Mouse (Mus musculus): ENCODE data around the gene Ehbp1.

Gene Ehbp1

DNA sequence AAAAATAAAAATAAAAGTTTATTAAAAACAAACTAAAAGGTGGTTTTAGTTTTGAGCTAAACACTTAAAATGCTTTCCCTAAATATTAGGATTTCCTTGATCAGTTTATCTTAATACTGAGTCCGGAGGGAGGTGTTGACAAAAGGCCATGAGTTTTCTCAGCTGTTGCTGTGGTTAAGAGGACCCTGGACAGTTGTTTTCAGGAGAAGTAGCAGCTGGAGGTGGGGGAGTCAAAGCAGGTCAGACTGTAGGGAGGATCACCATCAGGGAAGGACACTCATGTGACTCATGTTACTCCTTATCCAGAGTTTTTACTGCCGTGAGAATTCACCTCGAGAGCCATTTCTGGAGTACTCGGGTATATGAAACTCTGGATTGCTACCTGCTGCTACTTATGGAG, 280.4 kb downstream of the Ehbp1 start:
- no peak for DNase-seq (ENCODE audit: low read depth, low spot score)

DNA sequence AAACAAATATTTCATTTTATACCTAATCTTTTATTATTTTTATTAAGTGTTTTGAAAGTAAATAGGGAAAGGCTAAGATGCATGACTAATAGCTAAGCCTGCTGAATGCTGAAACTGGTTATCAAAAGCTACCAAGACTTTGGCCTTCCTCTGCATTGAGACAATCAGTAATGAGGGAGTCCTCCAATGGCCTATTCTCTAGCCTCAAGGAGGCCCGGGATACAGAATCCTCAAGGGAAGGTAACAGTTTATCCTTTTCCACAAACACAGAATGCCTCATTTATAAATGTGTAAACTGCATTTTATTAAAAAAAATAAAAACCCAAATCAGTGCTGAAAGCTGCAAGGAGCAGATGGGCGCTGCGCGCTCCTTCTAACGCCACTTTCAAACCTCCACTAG, 284.6 kb downstream of the Ehbp1 start:
- no peak for DNase-seq (ENCODE audit: low read depth, low spot score)

DNA sequence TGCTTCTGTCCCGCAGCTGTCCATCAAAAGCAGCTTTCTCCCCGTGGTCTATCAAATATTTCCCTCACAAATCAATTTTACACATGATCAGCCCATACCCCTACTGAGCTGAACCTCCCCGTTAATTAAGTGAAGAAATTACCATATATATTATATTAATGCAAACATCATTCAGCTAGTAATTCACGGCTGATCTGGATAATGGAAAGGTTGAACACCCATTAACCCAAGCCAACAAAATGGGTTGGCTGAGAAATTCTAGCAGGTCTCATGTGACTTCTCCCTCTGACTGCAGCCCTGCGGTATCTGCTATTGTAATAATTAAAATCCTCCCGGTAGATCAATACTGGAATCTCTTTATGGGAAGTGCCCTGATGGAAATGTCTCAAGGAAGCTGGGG, 286.2 kb downstream of the Ehbp1 start:
- no peak for DNase-seq (ENCODE audit: low read depth, low spot score)

GRCm38 (mm10) chr11:22053034-22053668, 288.9 kb downstream of the Ehbp1 start:
- DNase-seq (ENCODE audit: low read depth, low spot score): no peak

DNA sequence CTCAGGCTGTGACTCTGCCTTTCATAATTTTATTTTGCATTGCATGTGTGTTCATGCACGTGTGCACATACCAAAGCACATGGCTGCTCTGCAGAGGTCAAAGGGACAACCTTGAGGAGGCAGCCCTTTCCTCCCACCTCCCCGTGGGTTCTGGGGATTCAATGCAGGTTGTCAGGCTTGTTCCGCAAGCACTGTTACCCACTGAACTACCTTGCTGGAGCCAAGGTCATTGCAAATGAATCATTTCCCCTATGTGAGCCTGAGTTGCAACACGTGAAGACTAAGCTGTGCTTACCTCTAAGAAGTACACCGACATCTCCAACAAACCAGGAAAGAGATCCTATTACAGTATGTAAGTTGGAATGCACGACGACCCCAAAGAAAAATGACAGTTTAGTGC, 291.2 kb downstream of the Ehbp1 start:
- DNase-seq (ENCODE audit: low read depth, low spot score): no peak

DNA sequence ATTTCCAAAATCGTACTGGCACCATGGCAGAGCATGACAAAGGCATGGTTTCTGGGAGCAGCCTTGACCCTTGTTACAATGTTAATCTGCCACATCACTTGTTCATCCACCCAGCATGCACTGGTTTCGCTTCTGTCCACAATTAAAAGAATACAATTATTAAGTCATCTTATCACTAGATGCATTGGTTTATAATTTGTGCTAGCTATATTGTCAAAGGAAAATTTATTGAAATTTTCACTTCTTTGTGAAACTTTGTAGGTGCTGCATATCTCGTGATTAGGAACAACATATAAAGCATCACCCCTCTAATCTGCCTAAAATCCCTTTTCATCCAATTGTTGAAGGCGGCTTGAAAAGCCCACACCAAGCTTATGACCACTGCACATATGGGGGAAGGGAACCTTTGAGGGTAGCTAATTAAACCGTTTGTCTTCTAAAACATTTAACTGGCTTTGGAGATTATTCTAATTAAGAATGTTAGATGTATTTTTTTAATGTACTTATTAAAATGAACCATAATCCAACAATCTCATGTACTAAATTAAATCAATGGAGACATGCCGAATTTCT, 302.2 kb downstream of the Ehbp1 start:
- DNase-seq (ENCODE audit: low read depth, low spot score): no peak

GRCm38 (mm10) chr11:22034564-22035105, 307.5 kb downstream of the Ehbp1 start:
- no peak for DNase-seq (ENCODE audit: low read depth, low spot score)

- no peak for DNase-seq (ENCODE audit: low read depth, low spot score)
These were observed 308.5 kb downstream of the Ehbp1 start for GRCm38 (mm10) chr11:22033582-22033981.

GRCm38 (mm10) chr11:22020602-22021001, 321.5 kb downstream of the Ehbp1 start:
- DNase-seq (ENCODE audit: low read depth, low spot score): no peak

- DNase-seq (ENCODE audit: low read depth, low spot score): no peak
These were observed 324.6 kb downstream of the Ehbp1 start for GRCm38 (mm10) chr11:22017444-22017843.

DNA sequence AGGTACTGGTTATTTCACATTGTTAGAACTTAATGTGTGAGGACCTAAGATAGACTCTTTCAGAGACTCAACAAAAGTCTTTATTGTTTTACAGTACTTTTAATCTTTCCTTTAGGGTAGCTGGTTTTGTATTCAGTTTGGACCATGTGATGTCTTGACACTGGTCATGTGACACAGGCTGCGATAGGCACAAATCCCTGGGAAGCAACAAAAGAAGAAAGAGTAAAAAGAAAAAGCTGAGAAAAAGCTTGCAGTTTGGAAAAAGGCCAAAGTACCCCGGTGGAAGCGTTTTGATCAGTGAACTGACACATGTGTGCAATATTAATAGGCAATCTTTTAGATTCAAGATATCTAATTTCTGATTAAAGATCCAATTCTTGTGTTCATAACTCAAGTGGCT, 325.8 kb downstream of the Ehbp1 start:
- no peak for DNase-seq (ENCODE audit: low read depth, low spot score)

DNA sequence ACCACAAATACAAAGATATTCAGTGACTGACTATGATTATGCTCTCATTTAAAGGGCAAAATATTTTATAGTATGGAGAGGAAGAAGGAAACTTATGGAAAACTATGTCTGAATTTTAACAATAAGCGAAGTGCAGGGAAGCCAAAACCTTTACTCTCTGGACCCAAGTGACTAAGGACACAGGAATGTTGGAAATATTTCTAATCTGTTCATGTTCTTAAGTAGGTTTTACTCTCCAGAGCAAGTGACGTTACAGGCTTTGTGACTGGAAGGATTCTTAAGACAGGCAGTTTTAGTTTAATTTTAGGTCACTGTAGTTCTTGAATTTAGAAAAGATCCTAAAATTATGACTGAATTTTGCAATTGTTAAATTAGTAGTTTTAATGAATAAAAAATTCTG, 333.3 kb downstream of the Ehbp1 start:
- DNase-seq (ENCODE audit: low read depth, low spot score): no peak

GRCm38 (mm10) chr11:22008129-22008596, 333.9 kb downstream of the Ehbp1 start:
- DNase-seq (ENCODE audit: low read depth, low spot score): no peak

DNA sequence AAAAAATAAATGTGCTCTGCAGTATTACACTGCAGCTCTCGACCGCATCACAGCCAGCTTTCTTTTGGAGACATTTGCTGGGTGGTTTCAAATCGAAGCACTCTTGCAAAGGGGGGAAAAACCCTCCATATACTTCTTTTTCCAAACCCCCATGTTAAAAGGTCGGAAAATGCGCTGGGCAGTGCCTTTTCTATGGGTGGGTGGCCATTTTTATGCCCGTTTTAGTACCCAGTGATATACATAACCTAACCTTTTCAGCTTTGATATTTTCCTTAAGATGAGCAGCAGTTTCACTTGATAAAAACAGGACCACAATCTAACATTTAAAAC, 334.3 kb downstream of the Ehbp1 start:
- no peak for DNase-seq (ENCODE audit: low read depth, low spot score)

DNA sequence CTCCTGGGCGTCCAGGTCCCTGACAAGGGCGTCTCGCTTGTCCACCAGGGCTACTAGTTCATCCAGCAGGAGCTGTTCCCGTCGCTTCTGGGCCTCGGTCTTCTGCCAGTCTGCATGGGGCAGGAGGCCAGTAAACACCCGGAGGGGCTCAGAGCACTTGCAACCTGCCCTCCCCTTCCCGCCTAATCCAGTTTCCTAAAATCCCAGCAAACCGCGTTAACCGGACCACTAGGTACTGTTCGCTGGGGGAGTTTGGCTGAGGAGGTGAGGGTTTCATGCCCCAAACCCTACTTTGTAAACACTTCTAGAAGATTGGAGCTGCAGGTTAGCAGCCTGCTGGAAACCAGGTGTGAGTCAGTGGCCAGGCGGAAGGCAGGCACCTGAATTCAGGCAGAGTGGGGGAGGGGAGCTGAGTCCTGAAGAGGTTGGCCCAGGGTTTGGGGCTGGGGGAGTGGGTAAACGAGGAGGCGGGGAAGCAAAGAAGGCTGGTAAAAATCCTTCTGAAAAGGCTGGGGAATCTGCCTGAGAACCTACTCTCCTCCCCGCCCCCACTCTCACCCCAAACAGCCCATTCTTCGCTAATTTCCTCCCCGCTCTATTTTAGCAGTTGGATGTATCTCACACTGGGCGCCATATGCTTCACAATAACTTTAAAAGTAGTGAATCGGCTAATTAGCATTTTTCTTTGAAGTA, 334.9 kb downstream of the Ehbp1 start:
- no peak for DNase-seq (ENCODE audit: low read depth, low spot score)

DNA sequence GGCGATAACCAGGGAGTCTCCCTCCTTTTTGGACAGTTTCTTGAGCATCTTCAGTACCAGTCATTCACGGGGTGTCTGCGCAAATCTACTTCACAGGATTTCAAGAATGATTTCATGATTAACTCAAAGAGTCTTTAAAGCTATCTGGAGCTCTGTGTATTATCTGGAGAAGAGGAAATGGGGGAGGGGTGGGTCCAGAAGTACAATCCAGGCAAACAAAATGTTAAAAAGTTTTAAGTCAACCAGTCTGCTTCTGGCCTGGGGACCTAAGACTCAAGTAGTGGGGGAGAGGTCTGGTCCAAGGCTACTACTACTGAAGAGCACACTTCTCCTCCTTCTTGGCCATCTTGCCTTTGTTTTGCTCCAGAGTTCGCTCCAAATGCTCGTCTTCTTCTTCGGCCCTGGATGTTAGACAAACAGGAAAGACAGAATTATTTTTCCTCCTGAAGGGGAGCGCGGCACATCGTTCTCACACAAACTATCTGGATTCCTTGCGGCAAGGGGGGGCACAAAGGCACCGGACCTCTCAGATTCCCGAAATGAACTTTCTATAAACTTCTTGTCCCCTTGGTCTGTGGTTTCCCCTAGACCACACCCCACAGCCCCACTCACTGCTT, 335.5 kb downstream of the Ehbp1 start:
- no peak for DNase-seq (ENCODE audit: low read depth, low spot score)

DNA sequence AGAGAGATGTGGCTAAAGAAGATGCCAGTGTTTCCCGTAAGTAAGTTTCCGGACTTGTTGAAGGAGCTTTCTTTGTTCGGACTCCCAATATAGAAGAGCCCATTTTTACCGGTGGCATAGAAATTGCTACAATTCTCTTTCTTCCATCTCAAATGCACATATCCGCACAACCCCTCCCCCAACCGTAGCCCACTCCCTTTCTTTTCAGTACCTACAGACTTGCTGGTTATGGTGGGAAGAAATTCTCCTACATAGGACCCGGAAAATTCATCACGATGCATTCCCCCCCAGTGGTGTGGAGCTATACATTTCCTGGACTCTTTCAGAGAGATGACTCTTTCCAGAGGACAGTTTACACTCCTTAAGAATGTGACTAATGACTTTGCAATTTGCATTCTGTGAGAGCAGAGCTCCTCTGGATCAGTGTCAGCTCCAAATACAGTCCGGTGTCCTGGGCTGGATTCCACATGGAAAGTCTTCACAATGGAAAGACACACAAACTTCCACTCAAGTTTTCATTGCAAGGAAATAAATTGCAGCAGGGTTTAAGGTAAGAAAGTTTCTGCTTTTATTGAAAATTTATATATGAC, 336.7 kb downstream of the Ehbp1 start:
- DNase-seq (ENCODE audit: low read depth, low spot score): no peak

DNA sequence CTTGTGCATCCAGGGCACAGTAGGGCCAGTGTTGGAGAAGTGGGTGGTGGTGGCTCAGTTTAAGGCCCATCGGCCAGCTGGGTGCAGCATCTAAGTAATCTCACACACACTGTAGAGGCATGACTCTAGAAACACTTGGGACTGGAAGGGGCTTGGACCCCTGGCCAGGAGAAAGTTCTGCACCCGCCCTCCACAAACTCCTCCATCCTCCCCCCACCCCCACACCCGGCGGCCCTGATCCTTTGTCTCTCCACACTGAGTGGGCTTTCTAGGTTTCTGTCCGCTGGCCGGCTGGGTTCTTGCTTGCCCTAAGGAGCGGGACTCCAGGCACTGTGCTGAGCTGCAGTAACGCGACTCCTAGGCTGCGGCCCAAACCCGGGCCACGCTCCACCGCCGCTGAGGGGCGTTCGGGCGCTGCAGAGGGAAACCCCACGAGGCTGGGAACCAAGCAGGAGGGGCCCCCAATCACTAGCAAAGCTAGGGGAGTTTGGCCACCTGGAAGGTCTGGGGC, 337.7 kb downstream of the Ehbp1 start:
- no peak for DNase-seq (ENCODE audit: low read depth, low spot score)

- DNase-seq (ENCODE audit: low read depth, low spot score): no peak
These were observed 338.6 kb downstream of the Ehbp1 start for GRCm38 (mm10) chr11:22003341-22003981.

DNA sequence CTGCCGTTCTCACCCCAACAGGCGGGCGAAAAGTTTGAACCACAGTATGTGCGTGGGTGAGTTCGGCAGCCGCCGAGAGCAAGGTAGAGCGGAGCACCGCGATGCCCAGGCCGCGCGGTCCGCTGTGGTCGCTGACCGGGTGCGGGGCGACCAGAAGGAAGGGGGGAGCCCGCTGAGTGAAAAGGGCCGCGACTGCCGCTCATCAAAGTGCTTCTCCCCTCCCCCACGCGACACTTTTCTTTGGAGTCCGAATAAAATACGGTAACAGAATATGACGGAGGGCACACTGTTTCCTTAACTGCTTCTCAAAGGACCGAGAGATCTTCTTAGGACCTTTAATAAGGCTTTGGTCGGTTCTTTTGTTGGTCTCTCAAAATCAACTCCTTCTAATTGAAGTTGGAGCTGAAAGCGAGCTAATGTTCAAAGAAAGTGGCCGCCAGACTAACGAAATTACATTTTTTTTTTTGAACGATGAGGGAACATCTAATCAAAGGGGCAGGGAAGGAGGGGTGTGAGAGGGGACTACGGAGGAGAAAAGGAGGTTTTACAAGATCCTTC, 339.2 kb downstream of the Ehbp1 start, which contains the start of gene Otx1:
Gene Otx1 (minus strand): TSS at position 115 of the 558 bp plus-strand sequence.
- DNase-seq (ENCODE audit: low read depth, low spot score): no peak
